Mouse (Mus musculus) forebrain, postnatal 0 days (tissue): Measurements from ENCODE around the gene Fkbp2. TPM values are rescaled to one million over a fixed set of nuclear protein-coding genes. Genes with fewer than 3 reads are reported as not detected.

ENCODE experiments used
- ATAC-seq: fragments of 200-750 bp; cut with Nextera tagmentation; 2 replicates; pipeline ENCODE4 v1.8.0; 2017; ENCODE audit warnings: mild to moderate bottlenecking, moderate library complexity
- DNase-seq: peaks from one replicate; pipeline ENCODE4 v3.0.0-alpha.2; 2015
- H3K27ac ChIP-seq: fragments of 300-500 bp; sonication (generic); 2 replicates; pipeline ENCODE4 v1.5.1; 2014; ENCODE audit warnings: low read depth, mild to moderate bottlenecking, antibody characterized with exemption, low read length, moderate library complexity, mixed read lengths
- H3K27me3 ChIP-seq: fragments of 300-500 bp; sonication (generic); 2 replicates; pipeline ENCODE4 v1.6.1; 2014; ENCODE audit warnings: mild to moderate bottlenecking, low read length, mixed read lengths; ENCODE audit not compliant: insufficient read depth
- H3K36me3 ChIP-seq: fragments of 300-500 bp; sonication (generic); 2 replicates; pipeline ENCODE4 v1.6.1; 2014; ENCODE audit warnings: mild to moderate bottlenecking, moderate library complexity; ENCODE audit not compliant: insufficient read depth
- H3K4me1 ChIP-seq: fragments of 300-500 bp; sonication (generic); 2 replicates; pipeline ENCODE4 v1.6.1; 2014; ENCODE audit warnings: antibody characterized with exemption; ENCODE audit not compliant: insufficient read depth
- H3K4me2 ChIP-seq: fragments of 300-500 bp; sonication (generic); 2 replicates; pipeline ENCODE4 v1.6.1; 2014; ENCODE audit warnings: low read depth, mild to moderate bottlenecking, moderate library complexity
- H3K4me3 ChIP-seq: fragments of 300-500 bp; sonication (generic); 2 replicates; pipeline ENCODE4 v1.5.1; 2014; ENCODE audit warnings: low read depth, low read length, mixed read lengths
- H3K9ac ChIP-seq: fragments of 300-500 bp; sonication (generic); 2 replicates; pipeline ENCODE4 v1.6.1; 2014; ENCODE audit warnings: mild to moderate bottlenecking
- H3K9me3 ChIP-seq: fragments of 300-500 bp; sonication (generic); 2 replicates; pipeline ENCODE4 v1.6.1; 2016; ENCODE audit warnings: low read length
- CTCF ChIP-seq: sonication (generic); IDR thresholded peaks from 2 replicates; pipeline ENCODE4 v1.5.1; 2016; ENCODE audit warnings: antibody characterized with exemption, control low read depth, low read depth
- WGBS: fragments of 180-500 bp; shearing (Covaris S2); extraction: QIAGEN DNeasy Blood & Tissue Kit; methylation state at CpG from one replicate; pipeline ENCODE4 v1.1.7; 2014; 5-methylcytosine and 5-hydroxymethylcytosine counted together
- polyA plus RNA-seq: library from polyadenylated mRNA; unstranded; fragments of >200 nt; fragmentation: Nextera tagmentation; extraction: Ambion mirVana; gene quantifications from 2 replicates; pipeline ENCODE4 v1.2.1, GENCODE M21; 2015
- total RNA-seq: library from RNA; depleted of rRNA; stranded (reverse); fragments of >200 nt; gene quantifications from 2 replicates; pipeline ENCODE4 v1.2.3, GENCODE M21; 2014

Gene Fkbp2
- total and polyA plus RNA-seq, 2 experiments from 2014 or later = 26.8 to 106 TPM

DNA sequence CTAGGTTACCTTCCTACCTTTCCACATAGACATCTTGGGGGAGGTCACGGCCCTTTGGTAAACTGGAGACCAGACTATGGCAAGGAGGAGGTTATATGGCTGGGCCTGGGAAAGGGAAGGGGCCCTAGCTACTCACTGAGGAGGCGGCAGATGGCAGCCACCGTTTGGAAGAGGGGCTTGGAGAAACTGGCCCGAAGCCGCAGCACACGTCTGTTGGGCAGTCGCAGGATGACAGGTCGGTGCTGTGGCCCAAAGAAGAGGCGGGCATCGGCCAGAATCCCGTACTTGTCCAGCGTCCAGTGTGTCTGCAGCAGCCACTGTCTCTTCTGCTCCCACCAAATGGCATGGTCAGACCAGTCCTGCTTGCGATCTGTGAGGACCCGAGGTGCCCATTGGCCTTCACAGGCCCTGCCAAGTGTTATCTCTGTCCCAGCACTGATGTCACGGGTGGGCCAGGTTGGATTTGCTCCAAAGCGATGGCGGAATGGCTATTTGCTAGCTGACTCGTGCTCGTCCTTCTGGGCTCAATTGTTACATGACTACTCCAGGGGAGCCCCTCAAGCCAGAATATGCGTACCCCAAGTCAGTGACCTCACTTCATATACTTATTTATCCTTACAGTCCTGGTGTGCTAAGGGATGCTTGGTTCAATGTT lies 34.3 kb upstream of the Fkbp2 start:
- no peaks in the 10 kb centered on the region for H3K4me1 ChIP-seq
- no peaks in the 10 kb centered on the region for H3K27me3 ChIP-seq
- 89% methylated on average over 20 of the region's 20 CpGs for WGBS
- DNase-seq = no peak
- H3K9me3 ChIP-seq = no peaks in the 10 kb centered on the region
- H3K9ac ChIP-seq = no peak overlapping the region
- TF ChIP-seq CTCF = no peak
- no peak overlapping the region for H3K4me3 ChIP-seq
- no peak overlapping the region for H3K4me2 ChIP-seq
- peaks cover 13% of the 10 kb centered on the region for H3K36me3 ChIP-seq
- H3K27ac ChIP-seq = no peak overlapping the region
- ATAC-seq = no peak

DNA sequence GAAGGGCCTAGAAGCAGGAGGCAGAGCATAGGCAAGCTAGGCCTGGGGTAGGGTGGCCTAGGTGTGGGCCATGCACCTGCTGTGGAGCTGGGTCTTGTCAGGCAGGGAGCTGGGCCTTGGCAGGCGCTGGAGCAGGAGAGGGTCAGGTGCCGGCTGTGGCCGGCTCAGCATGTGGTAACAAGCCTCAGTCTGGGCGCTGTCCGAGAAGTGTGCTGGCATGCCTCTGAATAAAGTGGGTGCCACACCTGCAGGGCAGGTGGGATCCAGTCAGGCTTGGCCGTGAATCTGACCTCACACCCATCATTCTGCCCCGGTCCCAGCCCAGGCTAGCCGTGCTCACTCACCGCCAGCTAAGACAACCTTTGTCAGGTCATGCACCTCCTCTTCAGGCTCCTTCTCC lies 33.7 kb upstream of the Fkbp2 start:
- WGBS = 86% methylated on average over 9 of the region's 9 CpGs

DNA sequence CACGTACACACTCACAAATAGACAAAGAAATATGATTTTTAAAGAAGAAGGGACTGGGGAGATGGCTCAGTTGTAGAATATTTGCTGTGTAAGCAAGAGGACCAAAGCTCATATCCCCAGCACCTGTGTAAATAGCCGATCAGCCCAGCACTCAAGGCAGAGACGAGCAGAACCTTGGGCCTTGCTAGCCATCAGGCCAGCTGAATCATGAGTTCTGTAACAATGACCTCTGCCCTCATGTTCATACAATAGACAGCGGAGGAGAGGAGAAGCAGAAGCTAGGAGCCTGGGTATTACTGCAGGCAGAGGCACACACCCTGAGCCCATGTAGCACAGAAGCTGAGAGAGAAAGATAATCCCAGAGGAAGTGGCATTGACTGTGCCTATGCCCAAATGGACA lies 32.1 kb upstream of the Fkbp2 start:
- ATAC-seq (no peak), DNase-seq (no peak)
- H3K4me2 ChIP-seq = no peak overlapping the region
- TF ChIP-seq CTCF = no peak
- H3K27ac ChIP-seq = no peak overlapping the region
- H3K27me3 ChIP-seq = no peaks in the 10 kb centered on the region
- H3K4me3 ChIP-seq = no peak overlapping the region
- H3K4me1 ChIP-seq = no peaks in the 10 kb centered on the region
- H3K9me3 ChIP-seq = no peaks in the 10 kb centered on the region
- H3K36me3 ChIP-seq = no peaks in the 10 kb centered on the region; the same call in 1 of the 2 replicates
- WGBS = 83% methylated on average over 4 of the region's 4 CpGs
- H3K9ac ChIP-seq = no peak overlapping the region

More for the DNA sequence above, 33.7 kb upstream of the Fkbp2 start:
- no peak overlapping the region for H3K27ac ChIP-seq
- no peaks in the 10 kb centered on the region for H3K4me1 ChIP-seq
- no peak for TF ChIP-seq CTCF
- peaks cover 6% of the 10 kb centered on the region for H3K36me3 ChIP-seq
- DNase-seq (no peak), ATAC-seq (no peak)
- no peak overlapping the region for H3K4me3 ChIP-seq
- no peaks in the 10 kb centered on the region for H3K9me3 ChIP-seq
- no peaks in the 10 kb centered on the region for H3K27me3 ChIP-seq
- no peak overlapping the region for H3K4me2 ChIP-seq
- H3K9ac ChIP-seq = no peak overlapping the region

DNA sequence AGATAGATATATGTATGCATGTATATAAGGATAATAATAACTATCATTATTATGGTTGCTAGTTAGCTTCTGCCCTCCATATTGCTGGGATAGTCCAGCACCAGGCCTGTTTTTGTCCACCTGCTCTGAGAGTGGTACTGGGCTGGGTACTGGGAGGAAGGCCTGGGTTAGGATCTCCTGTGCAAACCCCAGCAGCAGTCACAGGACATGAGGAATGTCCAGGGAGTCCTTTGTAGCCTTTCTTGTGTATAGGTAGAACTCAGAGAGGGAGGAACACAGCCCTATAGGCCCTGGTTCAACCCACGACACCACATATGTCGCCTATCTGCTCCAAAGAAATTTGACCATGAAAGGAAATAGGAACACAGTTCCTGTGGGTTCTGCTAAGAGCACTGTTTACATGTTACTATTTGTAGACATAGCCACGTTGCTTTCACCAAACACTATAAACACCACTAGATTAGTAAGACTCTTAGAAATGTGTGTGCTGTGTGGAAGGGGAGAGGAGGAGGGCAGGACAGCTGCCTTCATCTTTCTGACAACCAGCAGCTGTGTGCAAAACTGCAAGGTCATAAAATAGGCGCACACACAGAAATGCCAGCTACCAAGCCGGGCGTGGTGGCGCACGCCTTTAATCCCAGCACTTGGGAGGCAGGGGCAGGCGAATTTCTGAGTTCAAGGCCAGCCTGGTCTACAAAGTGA lies 26.7 kb upstream of the Fkbp2 start:
- H3K9ac ChIP-seq = no peak overlapping the region

DNA sequence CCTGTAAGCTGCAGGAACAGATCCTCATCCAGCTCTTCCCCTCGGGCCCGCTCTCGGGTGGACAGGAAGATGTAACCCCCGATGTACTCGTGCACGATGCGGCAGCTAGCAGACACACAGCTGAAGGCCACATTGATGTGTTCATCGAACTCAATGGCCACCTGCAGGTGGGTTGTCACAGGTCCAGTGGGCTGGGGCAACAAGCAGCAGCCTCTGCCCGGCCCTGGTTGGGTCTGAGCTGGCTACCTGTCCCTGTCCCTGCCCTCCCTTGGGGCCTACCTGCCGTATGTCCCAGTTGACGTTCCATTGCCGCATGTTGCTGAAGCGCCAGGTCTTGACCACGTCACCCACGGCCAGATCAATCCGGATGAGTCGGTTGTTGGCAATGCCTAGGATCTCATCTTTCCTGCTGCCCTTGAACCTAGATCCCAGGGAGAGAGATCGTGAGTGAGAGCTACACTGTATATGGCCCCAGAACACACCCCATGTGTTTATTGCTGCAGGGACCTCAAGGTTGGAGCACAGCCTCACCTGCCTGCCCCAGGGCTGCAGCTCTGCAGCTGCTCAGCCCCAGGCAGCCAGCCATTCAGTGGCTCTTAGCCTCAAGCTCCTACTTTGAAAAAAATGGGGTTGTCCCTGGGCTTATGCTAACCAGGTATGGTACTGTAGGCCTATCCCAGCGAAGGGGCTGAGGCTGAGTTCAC lies 19.2 kb upstream of the Fkbp2 start:
- no peak overlapping the region for H3K4me3 ChIP-seq
- H3K27ac ChIP-seq = no peak overlapping the region
- H3K36me3 ChIP-seq = peaks cover 19% of the 10 kb centered on the region; the same call in 1 of the 2 replicates
- no peak for DNase-seq
- H3K9me3 ChIP-seq = no peaks in the 10 kb centered on the region
- H3K4me2 ChIP-seq = no peak overlapping the region
- no peak for TF ChIP-seq CTCF
- WGBS = 93% methylated on average over 19 of the region's 19 CpGs
- no peak for ATAC-seq
- no peaks in the 10 kb centered on the region for H3K27me3 ChIP-seq
- no peak overlapping the region for H3K9ac ChIP-seq
- H3K4me1 ChIP-seq = peaks cover 14% of the 10 kb centered on the region

More for the DNA sequence above, 26.7 kb upstream of the Fkbp2 start:
- no peak overlapping the region; the same call in 1 of the 2 replicates for H3K27ac ChIP-seq
- no peaks in the 10 kb centered on the region for H3K4me1 ChIP-seq
- no peak overlapping the region for H3K4me3 ChIP-seq
- H3K9me3 ChIP-seq = no peaks in the 10 kb centered on the region
- no peak overlapping the region for H3K4me2 ChIP-seq
- 87% methylated on average over 8 of the region's 9 CpGs for WGBS
- DNase-seq (no peak), ATAC-seq (no peak)
- H3K36me3 ChIP-seq = no peaks in the 10 kb centered on the region
- H3K27me3 ChIP-seq = no peaks in the 10 kb centered on the region
- no peak for TF ChIP-seq CTCF

DNA sequence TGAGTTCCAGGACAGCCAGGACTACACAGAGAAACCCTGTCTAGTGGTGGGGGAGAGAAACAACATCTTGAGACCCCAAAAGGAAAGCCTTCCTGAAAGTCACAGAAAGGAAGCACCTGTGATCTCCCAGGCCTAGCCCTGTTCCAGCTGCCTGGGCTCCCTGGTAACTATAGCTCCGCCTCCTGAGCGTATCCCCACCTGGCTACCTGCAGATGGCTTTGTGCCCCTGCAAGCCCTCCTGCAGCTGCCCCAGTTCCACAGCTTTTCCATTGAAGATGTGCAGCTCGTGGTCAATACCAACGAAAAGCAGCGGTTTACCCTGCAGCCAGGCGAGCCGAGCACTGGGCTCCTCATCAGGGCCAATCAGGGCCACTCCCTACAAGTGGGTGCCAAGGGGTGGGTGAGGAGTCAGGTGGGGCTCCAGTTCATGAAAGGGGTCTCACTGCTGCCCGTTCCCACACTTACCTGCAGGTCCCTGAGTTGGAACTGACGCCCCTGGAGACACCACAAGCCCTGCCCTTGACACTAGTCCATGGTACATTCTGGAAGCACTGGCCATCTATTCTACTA lies 17.5 kb upstream of the Fkbp2 start:
- Histone ChIP-seq H3K27me3 (no peaks in the 10 kb centered on the region), H3K4me1 (peaks cover 17% of the 10 kb centered on the region), H3K4me2 (no peak overlapping the region), H3K4me3 (no peak overlapping the region), H3K9ac (no peak overlapping the region), H3K27ac (no peak overlapping the region), H3K36me3 (peaks cover 19% of the 10 kb centered on the region; the same call in 1 of the 2 replicates), H3K9me3 (no peaks in the 10 kb centered on the region)
- 89% methylated on average over 9 of the region's 9 CpGs for WGBS
- ATAC-seq (no peak), DNase-seq (no peak)
- no peak for TF ChIP-seq CTCF

DNA sequence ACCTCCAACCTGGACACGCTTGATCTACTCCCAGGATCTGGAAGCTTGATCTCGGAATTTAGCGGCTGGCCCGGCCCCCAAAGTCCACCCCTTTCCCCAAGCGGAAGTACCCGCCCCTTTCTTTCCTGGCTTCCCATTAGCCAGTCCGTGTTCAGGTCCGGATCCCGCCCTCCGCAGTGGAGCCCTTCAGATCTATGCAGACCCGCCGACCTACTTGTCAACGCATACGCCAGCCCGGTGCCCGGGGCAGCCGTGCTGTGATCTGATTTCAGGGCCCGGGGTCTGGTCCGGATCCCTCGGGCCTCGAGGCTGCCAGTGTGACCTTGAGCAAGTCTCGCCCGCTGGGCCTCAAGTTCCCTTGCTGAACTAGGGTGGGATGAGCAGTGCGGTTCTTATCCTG lies 15.7 kb upstream of the Fkbp2 start, which contains the start of the genes Nudt22 and Trpt1:
Nudt22 (minus strand) TSS at position 112 of the 400 bp plus-strand sequence.
Trpt1 (plus strand) TSS at position 126 of the 400 bp plus-strand sequence.
- H3K27me3 ChIP-seq = no peaks in the 10 kb centered on the region
- peaks cover 19% of the 10 kb centered on the region; the same call in 1 of the 2 replicates for H3K36me3 ChIP-seq
- WGBS = 1% methylated on average over 24 of the region's 24 CpGs
- peak within 1 kb of the TSS; percentile 53 for H3K9ac ChIP-seq
- H3K9me3 ChIP-seq = no peaks in the 10 kb centered on the region
- H3K4me3 ChIP-seq = peak within 1 kb of the TSS; percentile 54
- peak; percentile 73 for DNase-seq
- TF ChIP-seq CTCF = no peak
- peak within 1 kb of the TSS; percentile 70 for H3K4me2 ChIP-seq
- H3K27ac ChIP-seq = peak within 1 kb of the TSS; percentile 43; the same call in 1 of the 2 replicates
- peaks cover 18% of the 10 kb centered on the region for H3K4me1 ChIP-seq
- peak; percentile 68 for ATAC-seq
